Comparison of ENCODE assay signal across 28 mouse cellular contexts in the genomic region with DNA sequence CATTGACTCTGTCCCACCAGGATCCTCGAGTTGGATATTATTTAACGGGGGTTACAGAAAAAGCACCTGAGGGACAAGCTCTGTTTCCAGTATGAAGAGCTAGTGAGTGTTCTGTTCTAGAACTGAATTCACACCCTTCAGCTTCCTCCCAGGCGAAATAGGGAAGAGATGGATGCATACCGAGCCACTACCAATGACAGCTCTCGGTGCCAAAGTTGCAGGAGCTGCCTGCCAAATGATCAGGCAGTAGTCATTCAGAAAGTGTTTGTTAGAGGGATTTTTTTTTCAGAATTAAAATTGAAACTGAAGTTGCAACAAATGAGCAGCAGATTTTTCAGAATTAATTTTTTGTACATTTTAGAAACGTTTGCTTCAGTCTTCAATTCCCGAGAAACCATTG.
A peak's percentile ranks its signal among the peaks of the same experiment; 100 is the strongest.
DNase-seq lines count a peak whose midpoint lies in the region; ATAC-seq and TF ChIP-seq lines count a peak whose summit lies in the region.
"Had no signal": no experiment of that assay in that cellular context is flagged by ENCODE, and none has a peak within 500 bp of the region (broad histone marks: within the 10 kb centered on the region; RNA-seq: fewer than 3 reads in every experiment).

No protein-coding gene starts in this region.

- no peak overlapping the region for H3K4me3 ChIP-seq in forebrain, embryonic 16.5 days (replicated peaks; ENCODE audit: low read length)
- no peak overlapping the region for H3K4me3 ChIP-seq in forebrain, embryonic 12.5 days (replicated peaks)
- H3K4me3 ChIP-seq in liver, adult 2 months (ENCODE audit: insufficient read depth, low read depth, low read length), result no peak overlapping the region
- H3K4me3 ChIP-seq: erythroblast, embryonic 14.5 days; gastrocnemius, adult 2 months; heart, adult 2 months; heart, embryonic 12.5 days; limb, embryonic 13.5 days; liver, embryonic 13.5 days; midbrain, embryonic 15.5 days; neural tube, embryonic 15.5 days had no signal

- no peak for TF ChIP-seq CTCF in liver, adult 2 months (IDR thresholded peaks at IDR 0.05; ENCODE audit: low read depth, low read length)
- TF ChIP-seq CTCF in brain, embryonic 14.5 days (IDR thresholded peaks at IDR 0.05; ENCODE audit: borderline replicate concordance, extremely low read depth, insufficient read depth, insufficient read length), result no peak

- no peaks in the 10 kb centered on the region for H3K36me3 ChIP-seq in forebrain, embryonic 16.5 days (ENCODE audit: control insufficient read depth, insufficient read depth)
- H3K36me3 ChIP-seq in forebrain, embryonic 12.5 days (replicated peaks), result no peaks in the 10 kb centered on the region
- H3K36me3 ChIP-seq in liver, adult 2 months (ENCODE audit: control insufficient read depth, insufficient read depth, low read length), result no peaks in the 10 kb centered on the region
- H3K36me3 ChIP-seq: heart, embryonic 12.5 days; limb, embryonic 13.5 days; liver, embryonic 13.5 days; midbrain, embryonic 15.5 days; neural tube, embryonic 15.5 days had no signal

- H3K4me1 ChIP-seq in forebrain, embryonic 16.5 days (replicated peaks; ENCODE audit: control insufficient read depth, insufficient read depth, low read length), result peaks cover 14% of the 10 kb centered on the region
- H3K4me1 ChIP-seq in forebrain, embryonic 12.5 days, result no peaks in the 10 kb centered on the region
- no peaks in the 10 kb centered on the region; the same call in 1 of the 2 replicates for H3K4me1 ChIP-seq in liver, adult 2 months (ENCODE audit: control insufficient read depth, insufficient read depth, low read length)
- H3K4me1 ChIP-seq: limb, embryonic 13.5 days; liver, embryonic 13.5 days; midbrain, embryonic 15.5 days; neural tube, embryonic 15.5 days had no signal

- peak; percentile 7 for DNase-seq in liver, adult 2 months (ENCODE audit: extremely low read depth, low read depth, low spot score)
- DNase-seq in liver, result no peak
- peak; percentile 26 for DNase-seq in Muller cell, postnatal 12 days (ENCODE audit: inconsistent ontology term)
- peak; percentile 53 for DNase-seq in brain, embryonic 14.5 days (ENCODE audit: low read depth)
- DNase-seq in cerebellum, adult 9-10 months, result no peak
- no peak for DNase-seq in urinary bladder, postnatal 25 days (ENCODE audit: low spot score)
- DNase-seq: adrenal gland, adult 8-10 months; cerebellum, adult 11 months; cerebellum, adult 9-11 months; gastrocnemius, adult 2 months; heart, adult 2 months; heart, postnatal 4 days; kidney, adult 18-20 months; kidney, postnatal 4 days; liver, embryonic 13.5 days; lung, adult 18-20 months; retina, postnatal 1 day; thymus, adult 2 months; thymus, postnatal 36 days had no signal

- H3K27me3 ChIP-seq in forebrain, embryonic 16.5 days (replicated peaks; ENCODE audit: control insufficient read depth, insufficient read depth, low read length), result no peaks in the 10 kb centered on the region
- H3K27me3 ChIP-seq in forebrain, embryonic 12.5 days, result no peaks in the 10 kb centered on the region
- H3K27me3 ChIP-seq in liver, adult 2 months (ENCODE audit: control insufficient read depth, insufficient read depth, low read length), result no peaks in the 10 kb centered on the region
- H3K27me3 ChIP-seq: heart, embryonic 12.5 days; limb, embryonic 13.5 days; liver, embryonic 13.5 days; midbrain, embryonic 15.5 days; neural tube, embryonic 15.5 days had no signal

- WGBS in forebrain, embryonic 16.5 days, result 62% methylated on average over 7 of the region's 7 CpGs
- 93% methylated on average over 7 of the region's 7 CpGs for WGBS in forebrain, embryonic 12.5 days
- 71% methylated on average over 7 of the region's 7 CpGs for WGBS in liver, adult 2 months

- no peak overlapping the region for H3K4me2 ChIP-seq in forebrain, embryonic 16.5 days (ENCODE audit: low read length)
- H3K4me2 ChIP-seq in forebrain, embryonic 12.5 days, result no peak overlapping the region
- H3K4me2 ChIP-seq: heart, embryonic 12.5 days; hindbrain, embryonic 14.5 days; limb, embryonic 13.5 days; liver, embryonic 13.5 days; midbrain, embryonic 15.5 days; neural tube, embryonic 15.5 days had no signal

- TF ChIP-seq POLR2A in liver, adult 2 months (IDR thresholded peaks at IDR 0.05; ENCODE audit: extremely low read depth, insufficient read depth, low read length), result no peak
- no peak for TF ChIP-seq POLR2A in brain, embryonic 14.5 days (IDR thresholded peaks at IDR 0.05; ENCODE audit: borderline replicate concordance, extremely low read depth, insufficient read depth, insufficient read length, poor library complexity, severe bottlenecking)

- H3K27ac ChIP-seq in forebrain, embryonic 16.5 days (ENCODE audit: low read length), result peak overlapping the region; percentile 41; the same call in 1 of the 2 replicates
- no peak overlapping the region for H3K27ac ChIP-seq in forebrain, embryonic 12.5 days
- H3K27ac ChIP-seq in liver, adult 2 months (replicated peaks; ENCODE audit: insufficient read depth, low read depth, low read length), result no peak overlapping the region
- H3K27ac ChIP-seq: gastrocnemius, adult 2 months; heart, adult 2 months; hindbrain, embryonic 14.5 days; limb, embryonic 13.5 days; liver, embryonic 13.5 days; midbrain, embryonic 15.5 days; neural tube, embryonic 15.5 days had no signal

- H3K9ac ChIP-seq in forebrain, embryonic 16.5 days (replicated peaks; ENCODE audit: low read depth, low read length), result no peak overlapping the region
- no peak overlapping the region for H3K9ac ChIP-seq in forebrain, embryonic 12.5 days
- no peak overlapping the region for H3K9ac ChIP-seq in liver, adult 2 months (ENCODE audit: low read depth, low read length)
- H3K9ac ChIP-seq: heart, embryonic 12.5 days; hindbrain, embryonic 14.5 days; limb, embryonic 13.5 days; liver, embryonic 13.5 days; midbrain, embryonic 15.5 days; neural tube, embryonic 15.5 days had no signal

- no peak for ATAC-seq in forebrain, embryonic 16.5 days
- ATAC-seq in forebrain, embryonic 12.5 days (ENCODE audit: low FRiP score), result no peak
- ATAC-seq: lung, postnatal 0 days; midbrain, embryonic 15.5 days had no signal

- no peaks in the 10 kb centered on the region for H3K9me3 ChIP-seq in forebrain, embryonic 16.5 days (ENCODE audit: control insufficient read depth, low read length)
- 0 out of 2 replicates have a peak, but pooled peaks cover 3% of the 10 kb centered on the region for H3K9me3 ChIP-seq in forebrain, embryonic 12.5 days
- H3K9me3 ChIP-seq: heart, embryonic 12.5 days; liver, embryonic 13.5 days; midbrain, embryonic 15.5 days; neural tube, embryonic 15.5 days had no signal

- H3K79me2 ChIP-seq in liver, adult 2 months (ENCODE audit: control insufficient read depth, insufficient read depth, low read length), result no peaks in the 10 kb centered on the region

Comparison
In these comparisons a context has a peak if more than half of its experiments do, and no peak if none do; other contexts are left out.
1. DNase-seq: peak in liver, adult 2 months (single experiment), Muller cell, postnatal 12 days (single experiment) and brain, embryonic 14.5 days (single experiment); none in liver (single experiment), cerebellum, adult 9-10 months (single experiment) and urinary bladder, postnatal 25 days (single experiment).